Mouse (Mus musculus): ENCODE measurements around the gene Bcl7b.

Bcl7b gene

DNA sequence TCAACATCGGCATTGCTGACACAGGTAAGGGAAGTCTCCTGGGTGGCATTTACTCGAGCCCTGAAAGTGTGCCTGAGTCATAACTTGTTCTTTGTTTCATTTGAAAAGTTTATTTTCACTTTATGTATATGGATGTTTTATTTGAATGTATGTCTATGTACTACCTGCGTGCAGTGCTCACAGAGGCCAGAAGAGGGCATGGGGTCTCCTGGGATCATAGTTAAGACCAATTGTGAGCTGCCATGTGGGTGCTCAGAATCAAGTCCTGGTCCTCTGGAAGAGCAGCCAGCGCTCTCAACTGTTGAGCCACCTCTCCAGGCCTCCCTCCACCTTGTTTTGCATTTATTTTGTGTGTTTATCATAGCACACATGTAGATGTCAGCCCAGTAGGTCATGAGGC, 11.6 kb upstream of the Bcl7b start:
- CTCF ChIA-PET, result interaction anchor here (0.5 to 2.1 kb wide), 20 partner anchors 9 to 634 kb away, joined by 3 to 9 read pairs (median 4); partner anchors contain the start of genes Abhd11 (in 1 of the 4) and Vps37d (in 1 of the 4)
- POLR2A ChIA-PET, result interaction anchor here in 3 of 4 experiments (0.5 to 1.7 kb wide), 7 partner anchors 9 to 204 kb away, joined by 3 to 5 read pairs (median 3); partner anchors contain the start of gene Abhd11 (in 1 of the 3)

DNA sequence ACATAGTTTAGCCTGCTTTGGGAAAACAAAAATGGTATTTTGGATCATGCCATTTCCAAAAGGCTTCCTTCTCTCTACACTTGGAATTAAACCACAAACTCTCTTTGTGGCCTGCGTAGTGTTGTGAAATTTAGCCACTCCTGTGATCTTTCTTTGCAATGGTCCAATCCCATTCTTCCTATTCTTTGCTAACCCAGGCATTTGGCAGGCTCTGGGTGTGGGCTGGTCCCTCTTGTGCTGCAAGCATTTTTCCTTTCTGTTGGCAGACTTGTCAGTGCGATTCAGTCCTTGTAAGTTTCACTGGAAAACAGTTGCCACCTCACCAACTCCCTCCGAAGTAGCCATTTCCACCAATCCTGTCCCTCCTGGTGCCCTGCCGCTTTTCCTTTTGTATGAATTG, 6.9 kb upstream of the Bcl7b start:
- ChIA-PET CTCF (interaction anchor here in 1 of 4 experiments (1.7 kb wide), 1 partner anchor 27 kb away, joined by 5 read pairs; no protein-coding TSS in a partner anchor), POLR2A (interaction anchor here in 2 of 4 experiments (1.6 to 6.2 kb wide), 4 partner anchors 12 to 21 kb away, joined by 6 to 39 read pairs (median 18); partner anchors contain the start of gene Tbl2 (in 2 of the 2))

DNA sequence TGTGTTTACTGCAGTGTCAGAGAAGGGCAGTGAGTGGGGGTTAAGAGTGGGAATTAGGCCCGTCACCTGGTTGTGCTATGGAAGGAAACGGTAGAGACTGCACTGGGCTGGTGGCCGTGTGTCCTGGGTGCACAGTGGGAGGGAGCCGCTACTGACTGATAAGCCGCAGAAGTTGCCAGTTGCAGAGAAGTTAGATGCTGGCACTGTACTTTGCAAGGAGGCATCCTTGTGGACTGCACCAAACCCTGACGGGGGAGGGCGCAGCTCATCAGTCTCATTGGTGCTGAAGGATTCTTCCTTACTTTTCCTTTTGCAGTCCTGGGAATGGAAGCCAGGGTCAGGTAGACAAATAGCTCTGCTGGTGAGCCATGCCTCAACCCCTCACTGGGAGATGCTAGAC, 6.4 kb upstream of the Bcl7b start:
- ChIA-PET CTCF (interaction anchor here in 2 of 4 experiments (0.6 to 1.7 kb wide), 3 partner anchors 28 to 119 kb away, joined by 3 to 5 read pairs (median 3); no protein-coding TSS in a partner anchor), POLR2A (interaction anchor here in 3 of 4 experiments (0.6 to 6.2 kb wide), 10 partner anchors 12 to 153 kb away, joined by 3 to 39 read pairs (median 6); partner anchors contain the start of genes Tbl2 (in 2 of the 3), Abhd11 (in 1 of the 3) and Stx1a (in 1 of the 3))

DNA sequence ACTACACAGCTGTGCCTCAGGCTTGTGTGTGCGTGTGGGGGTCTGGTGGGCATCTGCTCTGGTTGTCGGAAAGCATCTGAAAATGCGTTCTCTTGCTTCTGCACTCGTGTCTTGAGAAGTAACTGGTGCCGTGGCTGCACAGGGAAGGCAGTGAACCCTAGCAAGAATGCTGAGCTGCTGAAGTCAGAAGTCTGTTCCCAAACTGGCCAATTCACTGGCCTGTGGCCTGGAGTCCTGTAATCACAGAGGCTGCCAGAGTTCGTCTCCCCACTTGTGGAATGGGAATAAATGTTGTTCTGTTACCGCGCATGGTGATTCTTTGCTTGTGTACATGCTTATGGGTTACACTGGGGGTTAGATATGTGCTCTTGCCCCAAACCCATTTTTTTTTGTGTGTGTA, 5.7 kb upstream of the Bcl7b start:
- POLR2A ChIA-PET, result interaction anchor here (0.6 to 6.2 kb wide), 17 partner anchors 8 to 154 kb away, joined by 3 to 39 read pairs (median 5); partner anchors contain the start of genes Abhd11 (in 2 of the 4), Tbl2 (in 2 of the 4) and Stx1a (in 1 of the 4)
- CTCF ChIA-PET, result interaction anchor here in 2 of 4 experiments (0.6 to 1.7 kb wide), 7 partner anchors 28 to 468 kb away, joined by 3 to 6 read pairs (median 3); no protein-coding TSS in a partner anchor

DNA sequence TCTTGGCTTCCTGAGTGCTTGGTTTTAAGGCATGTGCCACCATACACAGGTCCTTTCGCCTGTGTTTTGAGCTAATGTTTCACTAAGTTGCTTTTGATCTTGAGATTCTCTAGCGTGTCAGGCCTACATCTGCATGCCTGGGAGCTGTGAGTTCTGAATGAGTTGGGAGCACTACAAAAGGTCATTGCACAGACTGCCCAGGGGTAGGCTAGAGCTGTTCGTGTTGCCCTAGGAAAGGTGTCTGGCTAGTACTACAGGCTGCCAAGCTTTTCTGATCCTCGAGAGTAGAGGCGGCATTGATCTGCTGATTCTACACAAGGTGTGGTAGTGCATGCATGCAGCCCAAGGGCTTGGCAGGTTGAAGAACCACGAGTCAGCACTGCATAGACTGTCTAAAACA, 5.3 kb upstream of the Bcl7b start:
- ChIA-PET CTCF (interaction anchor here in 2 of 4 experiments (0.5 to 1.7 kb wide), 6 partner anchors 29 to 468 kb away, joined by 3 to 11 read pairs (median 5); no protein-coding TSS in a partner anchor), POLR2A (interaction anchor here (0.8 to 6.2 kb wide), 17 partner anchors 8 to 154 kb away, joined by 3 to 39 read pairs (median 5); partner anchors contain the start of genes Tbl2 (in 2 of the 4), Abhd11 (in 1 of the 4) and Stx1a (in 1 of the 4))

DNA sequence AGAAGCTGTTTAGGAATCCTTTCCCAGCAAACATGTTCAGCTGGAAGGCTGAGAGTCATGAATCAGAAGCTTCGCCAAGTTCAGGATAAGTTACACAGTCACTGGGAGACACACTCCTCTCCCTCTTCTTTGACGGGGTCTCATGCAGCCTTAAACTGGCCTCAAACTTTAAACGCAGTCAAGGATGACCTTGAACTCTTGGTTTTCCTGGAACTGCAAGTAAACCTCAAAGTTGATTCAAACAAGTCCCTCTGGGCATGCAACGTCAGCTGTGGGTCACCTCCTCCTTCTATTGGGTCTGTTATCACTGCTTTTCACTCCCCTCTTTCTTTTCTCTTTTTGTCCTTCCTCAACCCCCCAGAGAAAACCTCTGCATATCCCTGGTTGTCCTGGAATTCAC, 1.2 kb upstream of the Bcl7b start:
- ChIA-PET CTCF (interaction anchor here in 1 of 4 experiments (1.1 kb wide), 1 partner anchor 70 kb away, joined by 3 read pairs; no protein-coding TSS in a partner anchor), POLR2A (interaction anchor here (0.6 to 1.7 kb wide), 15 partner anchors 9 to 611 kb away, joined by 3 to 10 read pairs (median 3); partner anchors contain the start of genes Tbl2 (in 2 of the 4) and Styxl1 (in 1 of the 4))

DNA sequence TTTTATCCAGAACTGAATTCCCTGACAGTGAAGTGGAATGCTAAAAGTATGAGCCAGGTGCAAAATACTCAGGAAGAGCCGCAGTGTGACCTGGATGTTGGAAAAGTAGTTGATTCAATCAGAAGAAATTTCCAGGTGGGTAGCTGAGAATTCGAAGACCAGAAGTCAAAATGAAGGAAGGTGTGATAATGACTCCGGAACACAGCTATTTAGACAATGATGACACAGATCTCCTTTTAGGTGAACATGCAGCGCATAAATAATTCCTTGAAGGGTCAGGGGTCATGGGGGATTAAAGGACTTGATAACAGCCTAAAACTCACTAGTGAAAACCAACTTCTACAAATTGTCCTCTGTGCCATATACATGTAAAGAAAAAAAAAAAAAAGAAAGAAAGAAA, 614 bp upstream of the Bcl7b start:
- ChIA-PET CTCF (interaction anchor here in 1 of 4 experiments (1.1 kb wide), 1 partner anchor 69 kb away, joined by 3 read pairs; no protein-coding TSS in a partner anchor), POLR2A (interaction anchor here (0.6 to 1.7 kb wide), 8 partner anchors 9 to 611 kb away, joined by 3 to 10 read pairs (median 3); partner anchors contain the start of genes Tbl2 (in 2 of the 4) and Styxl1 (in 1 of the 4))

DNA sequence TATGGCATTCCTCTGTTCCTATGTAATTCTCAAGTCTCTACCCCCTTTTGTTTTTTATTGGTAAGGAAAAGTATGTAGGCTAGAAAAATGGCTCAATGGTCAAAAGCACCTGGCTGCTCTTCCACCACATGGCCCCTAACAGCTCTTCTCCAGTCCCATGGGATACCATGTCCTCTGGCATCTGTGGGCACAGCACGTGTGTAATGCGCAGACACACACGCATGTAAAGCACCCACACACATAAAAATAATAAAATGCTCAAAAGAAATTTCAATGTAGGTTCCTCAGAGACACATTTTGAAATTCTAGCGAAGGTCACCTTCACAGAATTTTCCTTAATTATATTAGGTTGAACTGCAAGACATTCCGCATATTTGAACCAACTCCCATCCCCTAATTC, 1.4 kb downstream of the Bcl7b start:
- ChIA-PET POLR2A (interaction anchor here (0.5 to 4.5 kb wide), 25 partner anchors 9 to 1662 kb away, joined by 3 to 29 read pairs (median 5); partner anchors contain the start of genes Abhd11 (in 3 of the 4), Baz1b (in 2 of the 4), Cldn4 (in 1 of the 4) and Stx1a (in 1 of the 4)), CTCF (interaction anchor here in 2 of 4 experiments (1.3 to 1.4 kb wide), 2 partner anchors 20 to 91 kb away, joined by 3 to 4 read pairs; partner anchors contain the start of genes Tbl2 (in 1 of the 2) and Vps37d (in 1 of the 2))

DNA sequence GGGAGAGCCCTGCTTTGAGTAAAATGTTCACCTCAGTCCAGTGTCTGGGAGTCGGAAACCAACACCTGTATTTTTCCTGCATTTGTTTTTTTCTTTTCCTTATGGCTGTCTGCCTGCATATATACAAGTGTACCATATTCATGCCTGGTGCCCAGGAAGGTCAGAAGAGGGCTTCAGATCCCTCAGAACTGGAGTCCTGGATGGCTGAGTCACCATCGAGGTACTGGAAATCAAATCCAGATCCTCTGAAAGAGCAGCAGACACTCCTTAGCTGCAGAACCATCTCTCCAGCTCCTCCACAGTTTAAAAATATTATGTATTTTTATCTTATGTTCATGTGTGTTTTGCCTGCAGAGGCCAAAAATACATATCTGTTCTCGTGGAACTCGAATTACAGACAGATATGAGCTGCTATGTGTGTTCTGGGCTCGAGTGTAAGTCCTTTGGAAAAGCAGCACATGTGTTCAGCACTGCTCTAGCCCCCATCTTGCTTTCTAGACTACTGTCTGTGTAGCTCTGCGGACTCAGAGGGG, 3.7 kb downstream of the Bcl7b start:
- ChIA-PET CTCF (interaction anchor here in 1 of 4 experiments (0.7 to 1.2 kb wide), 3 partner anchors 11 to 17 kb away, joined by 3 to 4 read pairs (median 3); no protein-coding TSS in a partner anchor), POLR2A (interaction anchor here in 2 of 4 experiments (0.7 to 4.5 kb wide), 12 partner anchors 8 to 115 kb away, joined by 3 to 29 read pairs (median 3); partner anchors contain the start of genes Baz1b (in 2 of the 2) and Tbl2 (in 2 of the 2))

DNA sequence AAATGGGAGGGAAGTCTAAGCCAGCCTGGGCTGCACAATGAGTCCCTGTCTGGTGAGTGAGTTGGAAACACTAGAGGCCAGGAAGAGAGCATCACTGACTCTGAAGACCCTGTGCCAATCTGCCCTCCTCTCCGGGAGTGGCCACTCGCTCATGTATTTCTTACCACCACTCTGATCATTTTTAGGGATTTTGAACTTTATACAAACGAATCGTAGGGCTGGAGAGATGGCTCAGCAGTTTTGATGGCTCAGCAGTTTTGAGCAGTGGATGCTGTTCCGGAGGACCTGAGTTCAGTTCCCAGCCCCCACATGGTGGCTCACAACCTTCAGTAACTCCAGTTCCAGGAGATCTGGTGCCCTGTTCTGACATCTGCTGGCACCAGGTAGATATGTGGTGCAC, 4.9 kb downstream of the Bcl7b start:
- ChIA-PET POLR2A (interaction anchor here in 2 of 4 experiments (1.0 to 2.1 kb wide), 2 partner anchors 13 to 226 kb away, joined by 3 to 8 read pairs; partner anchors contain the start of genes Baz1b (in 1 of the 2) and Cldn4 (in 1 of the 2)), CTCF (interaction anchor here in 1 of 4 experiments (1.2 kb wide), 1 partner anchor 13 kb away, joined by 3 read pairs; no protein-coding TSS in a partner anchor)

DNA sequence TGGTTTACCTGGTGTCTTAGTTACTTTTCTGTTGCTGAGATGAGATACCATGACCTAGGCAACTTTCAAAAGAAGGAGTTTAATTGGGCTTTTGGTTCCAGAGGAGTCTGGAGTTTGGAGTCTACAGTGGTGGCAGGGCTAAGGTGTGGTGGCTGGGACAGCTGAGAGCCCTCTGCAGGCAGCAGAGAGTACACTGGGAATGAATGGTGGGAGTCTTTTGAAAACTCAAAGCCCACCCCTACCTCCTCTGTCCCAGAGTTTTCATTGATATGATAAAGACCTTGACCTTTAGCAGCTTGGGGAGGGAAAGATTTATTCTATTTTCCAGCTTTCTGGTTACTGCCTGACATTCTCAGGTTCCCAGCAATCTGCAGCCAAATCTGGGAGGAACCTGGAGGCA, 7.0 kb downstream of the Bcl7b start:
- CTCF ChIA-PET, result interaction anchor here in 2 of 4 experiments (0.5 to 1.0 kb wide), 5 partner anchors 8 to 937 kb away, joined by 3 to 9 read pairs (median 4); partner anchors contain the start of gene Baz1b (in 1 of the 2)
- POLR2A ChIA-PET, result interaction anchor here in 3 of 4 experiments (1.0 to 3.7 kb wide), 9 partner anchors 11 to 229 kb away, joined by 3 to 18 read pairs (median 3); no protein-coding TSS in a partner anchor

DNA sequence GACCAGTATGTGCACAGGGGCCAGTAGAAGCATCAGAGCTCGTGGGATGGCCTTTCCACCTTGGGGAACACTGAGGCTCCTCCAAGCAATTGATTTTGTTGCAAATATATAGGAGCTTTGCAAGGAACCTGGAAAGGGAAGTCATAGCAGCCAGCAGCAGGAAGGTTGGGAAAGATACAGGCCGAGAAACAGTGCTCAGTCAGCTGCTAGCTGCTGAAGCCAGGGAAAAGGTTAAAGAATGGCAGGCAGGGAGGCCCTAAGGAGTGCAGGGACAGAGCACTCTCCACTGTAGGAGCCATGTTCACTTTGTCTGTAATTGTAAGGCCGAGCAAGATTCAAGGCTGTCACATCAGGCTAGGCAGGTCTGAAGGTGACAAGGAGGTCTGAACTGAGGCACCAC, 10.4 kb downstream of the Bcl7b start:
- CTCF ChIA-PET, result interaction anchor here in 1 of 4 experiments (1.1 kb wide), 1 partner anchor 22 kb away, joined by 3 read pairs; no protein-coding TSS in a partner anchor
- POLR2A ChIA-PET, result interaction anchor here (0.6 to 4.5 kb wide), 12 partner anchors 8 to 60 kb away, joined by 3 to 27 read pairs (median 4); no protein-coding TSS in a partner anchor

DNA sequence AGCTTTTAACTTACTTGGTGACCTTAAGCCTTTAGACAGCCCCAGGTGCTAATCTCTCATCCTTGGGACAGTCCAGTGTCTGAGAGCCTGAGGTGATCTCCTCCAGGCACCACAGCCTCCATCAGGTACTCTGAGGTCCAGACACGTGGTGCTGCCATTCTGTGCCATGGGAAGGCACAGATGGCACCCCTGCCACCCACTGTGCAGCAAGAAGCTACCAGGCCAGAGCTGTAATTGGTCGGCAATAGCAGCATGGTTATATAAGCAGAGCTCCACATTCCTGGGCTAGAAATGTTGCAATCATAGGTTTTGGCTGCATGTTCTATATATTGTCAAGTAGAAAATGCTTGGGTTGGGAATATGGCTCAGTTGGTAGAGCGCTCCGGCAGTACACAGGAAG, 10.9 kb downstream of the Bcl7b start:
- CTCF ChIA-PET, result interaction anchor here in 1 of 4 experiments (1.1 kb wide), 1 partner anchor 22 kb away, joined by 3 read pairs; no protein-coding TSS in a partner anchor
- POLR2A ChIA-PET, result interaction anchor here in 2 of 4 experiments (0.7 to 4.5 kb wide), 11 partner anchors 9 to 45 kb away, joined by 3 to 27 read pairs (median 4); partner anchors contain the start of gene Tbl2 (in 1 of the 2)

DNA sequence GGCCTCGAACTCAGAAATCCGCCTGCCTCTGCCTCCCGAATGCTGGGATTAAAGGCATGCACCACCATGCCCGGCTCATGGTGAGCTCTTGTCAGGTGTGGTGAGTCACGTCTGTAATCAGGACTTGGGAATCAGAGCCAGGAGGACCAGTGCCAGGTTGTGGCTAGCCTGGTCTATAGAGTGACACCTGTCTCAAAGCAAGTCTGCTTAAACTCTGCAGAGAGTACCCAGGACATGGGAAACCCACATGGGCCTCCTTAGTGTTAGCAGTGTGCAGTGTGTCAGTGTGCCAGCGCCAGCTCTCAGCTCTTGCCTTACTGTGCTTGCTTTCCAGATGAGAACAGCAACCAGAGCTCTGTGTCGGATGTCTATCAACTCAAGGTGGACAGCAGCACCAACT, 11.5 kb downstream of the Bcl7b start:
- ChIA-PET POLR2A (interaction anchor here in 3 of 4 experiments (0.7 to 4.5 kb wide), 10 partner anchors 10 to 90 kb away, joined by 3 to 27 read pairs (median 5); partner anchors contain the start of gene Tbl2 (in 1 of the 3)), CTCF (interaction anchor here in 1 of 4 experiments (1.1 kb wide), 1 partner anchor 23 kb away, joined by 3 read pairs; no protein-coding TSS in a partner anchor)

DNA sequence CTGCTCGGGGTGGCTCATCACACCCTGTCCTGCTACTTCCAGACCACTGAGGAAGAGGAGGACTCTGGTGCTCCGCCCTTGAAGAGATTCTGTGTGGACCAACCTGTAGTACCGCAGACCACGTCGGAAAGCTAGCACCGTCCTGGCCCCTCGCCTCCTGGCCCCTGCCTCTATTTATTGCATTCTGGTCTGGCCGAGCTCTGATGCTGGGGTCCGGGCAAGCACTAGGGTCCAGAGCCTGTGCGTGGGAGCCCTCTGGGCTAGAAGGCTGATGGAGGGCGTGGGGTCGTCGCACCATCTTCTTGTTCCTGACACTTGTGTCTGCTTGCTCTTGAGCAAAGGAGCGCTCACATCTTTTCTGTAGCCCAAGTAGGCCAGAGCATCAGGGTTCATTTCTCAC, 12.7 kb downstream of the Bcl7b start:
- CTCF ChIA-PET, result interaction anchor here in 2 of 4 experiments (0.6 to 1.0 kb wide), 4 partner anchors 11 to 494 kb away, joined by 3 to 4 read pairs (median 3); no protein-coding TSS in a partner anchor
- POLR2A ChIA-PET, result interaction anchor here in 2 of 4 experiments (1.1 to 4.5 kb wide), 7 partner anchors 9 to 172 kb away, joined by 3 to 27 read pairs (median 5); partner anchors contain the start of genes Abhd11 (in 1 of the 2) and Tbl2 (in 1 of the 2)

DNA sequence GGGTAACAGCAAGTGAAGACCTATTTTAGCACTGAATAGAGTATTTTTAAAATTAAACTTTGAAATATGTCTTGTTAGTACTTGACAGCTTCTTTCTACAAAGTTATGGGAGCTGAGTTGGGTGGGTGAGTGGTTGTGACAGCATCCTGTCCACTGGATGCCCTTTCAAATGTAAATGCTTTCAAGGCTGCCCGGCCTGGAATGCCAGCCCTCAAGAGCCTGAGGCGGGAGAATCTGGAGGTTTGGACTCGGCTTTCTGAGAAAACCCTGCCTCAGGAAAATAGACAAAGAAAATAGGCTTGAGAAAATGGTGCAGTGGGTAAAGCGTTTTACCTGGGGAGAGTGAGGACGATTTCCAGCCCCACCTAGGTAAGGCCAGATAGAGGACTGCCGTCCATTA, 13.7 kb downstream of the Bcl7b start:
- POLR2A ChIA-PET, result interaction anchor here in 3 of 4 experiments (0.5 to 4.5 kb wide), 12 partner anchors 8 to 173 kb away, joined by 3 to 27 read pairs (median 4); partner anchors contain the start of genes Abhd11 (in 2 of the 3) and Tbl2 (in 1 of the 3)

More for the DNA sequence above, 13.7 kb downstream of the Bcl7b start:
- CTCF ChIA-PET, result interaction anchor here in 2 of 4 experiments (0.6 to 0.7 kb wide), 2 partner anchors 28 to 130 kb away, joined by 3 read pairs; no protein-coding TSS in a partner anchor
